Comparison of ENCODE assay signal across 7 mouse cellular contexts in the genomic region with DNA sequence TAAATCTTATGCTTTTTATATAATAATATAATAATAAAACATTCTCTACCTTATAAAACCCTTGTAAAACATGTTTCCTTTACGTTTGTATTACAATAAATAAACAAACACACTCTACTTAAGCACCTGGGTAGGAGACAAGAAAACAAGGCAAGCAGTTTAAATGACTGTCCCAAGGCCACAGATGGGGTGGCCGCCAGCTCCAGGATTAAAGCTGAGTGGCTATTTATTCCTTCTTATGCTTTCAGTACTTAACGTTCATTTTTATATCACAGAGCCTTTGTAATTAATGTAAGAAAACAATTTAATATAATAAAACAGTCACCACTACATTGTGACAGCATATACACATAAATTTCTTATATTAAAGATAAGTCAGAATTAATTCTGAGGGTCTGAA.
A peak's percentile ranks its signal among the peaks of the same experiment; 100 is the strongest.
DNase-seq lines count a peak whose midpoint lies in the region; ATAC-seq and TF ChIP-seq lines count a peak whose summit lies in the region.

No protein-coding gene starts in this region.

- no peak for DNase-seq in forebrain, postnatal 0 days
- no peak for DNase-seq in lung, postnatal 0 days (ENCODE audit: low spot score)
- DNase-seq in lung, postnatal 10 days = no peak
- no peak for DNase-seq in spleen, postnatal 14 days (ENCODE audit: low spot score in 2 of 2)

- ATAC-seq in forebrain, postnatal 0 days = no peak
- ATAC-seq in forebrain, embryonic 16.5 days = no peak
- ATAC-seq in lung, postnatal 0 days = no peak
- no peak for ATAC-seq in hindbrain, embryonic 16.5 days
- ATAC-seq in neural tube, embryonic 13.5 days (ENCODE audit: low read depth) = no peak

- H3K4me2 ChIP-seq in forebrain, postnatal 0 days (ENCODE audit: low read depth) = peak overlapping the region; percentile 71; the same call in 1 of the 2 replicates
- no peak overlapping the region for H3K4me2 ChIP-seq in forebrain, embryonic 16.5 days (ENCODE audit: low read length)
- peak overlapping the region; percentile 44 for H3K4me2 ChIP-seq in lung, postnatal 0 days (replicated peaks; ENCODE audit: low read depth, low read length)
- H3K4me2 ChIP-seq in hindbrain, embryonic 16.5 days (ENCODE audit: low read length) = peak overlapping the region; percentile 41
- peak overlapping the region; percentile 64; the same call in 1 of the 2 replicates for H3K4me2 ChIP-seq in neural tube, embryonic 13.5 days

- peak overlapping the region; percentile 43; the same call in 1 of the 2 replicates for H3K4me3 ChIP-seq in forebrain, postnatal 0 days (ENCODE audit: low read depth, low read length)
- H3K4me3 ChIP-seq in forebrain, embryonic 16.5 days (replicated peaks; ENCODE audit: low read length) = no peak overlapping the region
- no peak overlapping the region for H3K4me3 ChIP-seq in lung, postnatal 0 days (ENCODE audit: low read depth, low read length)
- no peak overlapping the region for H3K4me3 ChIP-seq in hindbrain, embryonic 16.5 days (ENCODE audit: low read length)
- H3K4me3 ChIP-seq in neural tube, embryonic 13.5 days = no peak overlapping the region

- H3K27ac ChIP-seq in forebrain, postnatal 0 days (ENCODE audit: low read depth, low read length) = no peak overlapping the region
- H3K27ac ChIP-seq in forebrain, embryonic 16.5 days (ENCODE audit: low read length) = no peak overlapping the region
- H3K27ac ChIP-seq in lung, postnatal 0 days (ENCODE audit: low read length) = no peak overlapping the region
- H3K27ac ChIP-seq in hindbrain, embryonic 16.5 days (ENCODE audit: low read depth, low read length) = no peak overlapping the region
- no peak overlapping the region for H3K27ac ChIP-seq in neural tube, embryonic 13.5 days (replicated peaks)

- TF ChIP-seq EP300 in lung, postnatal 0 days (IDR thresholded peaks at IDR 0.05) = no peak

- peaks cover 7% of the 10 kb centered on the region; the same call in 1 of the 2 replicates for H3K4me1 ChIP-seq in forebrain, postnatal 0 days (ENCODE audit: insufficient read depth)
- H3K4me1 ChIP-seq in forebrain, embryonic 16.5 days (replicated peaks; ENCODE audit: control insufficient read depth, insufficient read depth, low read length) = peaks cover 6% of the 10 kb centered on the region; the same call in 1 of the 2 replicates
- H3K4me1 ChIP-seq in lung, postnatal 0 days (ENCODE audit: insufficient read depth, low read depth, low read length) = no peaks in the 10 kb centered on the region
- peaks cover 5% of the 10 kb centered on the region for H3K4me1 ChIP-seq in hindbrain, embryonic 16.5 days (ENCODE audit: control insufficient read depth, insufficient read depth, low read depth, low read length)
- peaks cover 13% of the 10 kb centered on the region for H3K4me1 ChIP-seq in neural tube, embryonic 13.5 days (replicated peaks)

- TF ChIP-seq CTCF in forebrain, postnatal 0 days (IDR thresholded peaks at IDR 0.05; ENCODE audit: low read depth) = no peak
- no peak for TF ChIP-seq CTCF in lung, postnatal 0 days (IDR thresholded peaks at IDR 0.05)

- H3K36me3 ChIP-seq in forebrain, postnatal 0 days (ENCODE audit: insufficient read depth) = no peaks in the 10 kb centered on the region
- no peaks in the 10 kb centered on the region for H3K36me3 ChIP-seq in forebrain, embryonic 16.5 days (ENCODE audit: control insufficient read depth, insufficient read depth)
- no peaks in the 10 kb centered on the region for H3K36me3 ChIP-seq in lung, postnatal 0 days (ENCODE audit: insufficient read depth, low read length)
- H3K36me3 ChIP-seq in hindbrain, embryonic 16.5 days (ENCODE audit: control insufficient read depth, insufficient read depth, low read length) = no peaks in the 10 kb centered on the region
- no peaks in the 10 kb centered on the region for H3K36me3 ChIP-seq in neural tube, embryonic 13.5 days

- WGBS in forebrain, postnatal 0 days = 49% methylated on average over 3 of the region's 3 CpGs
- 40% methylated on average over 3 of the region's 3 CpGs for WGBS in forebrain, embryonic 16.5 days
- 61% methylated on average over 3 of the region's 3 CpGs for WGBS in lung, postnatal 0 days
- 52% methylated on average over 3 of the region's 3 CpGs for WGBS in hindbrain, embryonic 16.5 days
- 38% methylated on average over 3 of the region's 3 CpGs for WGBS in neural tube, embryonic 13.5 days

- H3K9me3 ChIP-seq in forebrain, postnatal 0 days (ENCODE audit: low read length) = no peaks in the 10 kb centered on the region
- no peaks in the 10 kb centered on the region for H3K9me3 ChIP-seq in forebrain, embryonic 16.5 days (ENCODE audit: control insufficient read depth, low read length)
- no peaks in the 10 kb centered on the region for H3K9me3 ChIP-seq in lung, postnatal 0 days (ENCODE audit: low read length)
- no peaks in the 10 kb centered on the region for H3K9me3 ChIP-seq in hindbrain, embryonic 16.5 days (ENCODE audit: control insufficient read depth, low read length)
- H3K9me3 ChIP-seq in neural tube, embryonic 13.5 days = no peaks in the 10 kb centered on the region

- H3K27me3 ChIP-seq in forebrain, postnatal 0 days (ENCODE audit: insufficient read depth, low read length) = no peaks in the 10 kb centered on the region
- H3K27me3 ChIP-seq in forebrain, embryonic 16.5 days (replicated peaks; ENCODE audit: control insufficient read depth, insufficient read depth, low read length) = no peaks in the 10 kb centered on the region
- H3K27me3 ChIP-seq in lung, postnatal 0 days (replicated peaks; ENCODE audit: insufficient read depth, low read length) = no peaks in the 10 kb centered on the region
- no peaks in the 10 kb centered on the region for H3K27me3 ChIP-seq in hindbrain, embryonic 16.5 days (replicated peaks; ENCODE audit: control insufficient read depth, insufficient read depth, low read length)
- H3K27me3 ChIP-seq in neural tube, embryonic 13.5 days = no peaks in the 10 kb centered on the region

- no peak overlapping the region for H3K9ac ChIP-seq in forebrain, postnatal 0 days
- no peak overlapping the region for H3K9ac ChIP-seq in forebrain, embryonic 16.5 days (replicated peaks; ENCODE audit: low read depth, low read length)
- no peak overlapping the region for H3K9ac ChIP-seq in lung, postnatal 0 days (replicated peaks; ENCODE audit: low read depth)
- no peak overlapping the region for H3K9ac ChIP-seq in hindbrain, embryonic 16.5 days (ENCODE audit: low read depth, low read length)
- no peak overlapping the region for H3K9ac ChIP-seq in neural tube, embryonic 13.5 days
